Mouse (Mus musculus) lung, postnatal 0 days (tissue): ENCODE measurements at regions not wholly inside any gene's neighbourhood (a gene's known extent, or its start where the extent isn't known, plus 50 kb on each side); places are given as distances from the start of the nearest gene placed in this dataset.

ENCODE experiments used
- ATAC-seq: fragments of 200-750 bp; cut with Nextera tagmentation; 2 replicates; pipeline ENCODE4 v1.8.0; 2017; ENCODE audit warnings: moderate library complexity
- DNase-seq: peaks from one replicate; pipeline ENCODE4 v3.0.0-alpha.2; 2016; ENCODE audit warnings: low spot score
- H3K27ac ChIP-seq: fragments of 300-500 bp; sonication (generic); 2 replicates; pipeline ENCODE4 v1.5.1; 2014; ENCODE audit warnings: antibody characterized with exemption, mild to moderate bottlenecking, low read length, mixed read lengths
- H3K27me3 ChIP-seq: fragments of 300-500 bp; sonication (generic); replicated peaks from 2 replicates; pipeline ENCODE4 v1.6.1; 2014; ENCODE audit warnings: low read length, mixed read lengths; ENCODE audit not compliant: insufficient read depth
- H3K36me3 ChIP-seq: fragments of 300-500 bp; sonication (generic); 2 replicates; pipeline ENCODE4 v1.6.1; 2014; ENCODE audit warnings: low read length, mixed read lengths; ENCODE audit not compliant: insufficient read depth
- H3K4me1 ChIP-seq: fragments of 300-500 bp; sonication (generic); 2 replicates; pipeline ENCODE4 v1.6.1; 2014; ENCODE audit warnings: antibody characterized with exemption, low read depth, low read length, mixed read lengths; ENCODE audit not compliant: insufficient read depth
- H3K4me2 ChIP-seq: fragments of 300-500 bp; sonication (generic); replicated peaks from 2 replicates; pipeline ENCODE4 v1.6.1; 2014; ENCODE audit warnings: low read depth, mild to moderate bottlenecking, low read length, moderate library complexity, mixed read lengths
- H3K4me3 ChIP-seq: fragments of 300-500 bp; sonication (generic); 2 replicates; pipeline ENCODE4 v1.5.1; 2014; ENCODE audit warnings: low read depth, low read length
- H3K9ac ChIP-seq: fragments of 300-500 bp; sonication (generic); replicated peaks from 2 replicates; pipeline ENCODE4 v1.6.1; 2014; ENCODE audit warnings: low read depth, mild to moderate bottlenecking
- H3K9me3 ChIP-seq: fragments of 300-500 bp; sonication (generic); 2 replicates; pipeline ENCODE4 v1.6.1; 2016; ENCODE audit warnings: low read length, mixed read lengths
- CTCF ChIP-seq: IDR thresholded peaks from 2 replicates; pipeline ENCODE4 v1.5.1; 2016; ENCODE audit warnings: antibody characterized with exemption, mild to moderate bottlenecking
- EP300 ChIP-seq: IDR thresholded peaks from 2 replicates; pipeline ENCODE4 v1.6.1; 2016; ENCODE audit warnings: antibody characterized with exemption, mild to moderate bottlenecking, control low read depth
- WGBS: fragments of 180-500 bp; shearing (Covaris S2); extraction: QIAGEN DNeasy Blood & Tissue Kit; methylation state at CpG from one replicate; pipeline ENCODE4 v1.1.7; 2014; 5-methylcytosine and 5-hydroxymethylcytosine counted together

DNA sequence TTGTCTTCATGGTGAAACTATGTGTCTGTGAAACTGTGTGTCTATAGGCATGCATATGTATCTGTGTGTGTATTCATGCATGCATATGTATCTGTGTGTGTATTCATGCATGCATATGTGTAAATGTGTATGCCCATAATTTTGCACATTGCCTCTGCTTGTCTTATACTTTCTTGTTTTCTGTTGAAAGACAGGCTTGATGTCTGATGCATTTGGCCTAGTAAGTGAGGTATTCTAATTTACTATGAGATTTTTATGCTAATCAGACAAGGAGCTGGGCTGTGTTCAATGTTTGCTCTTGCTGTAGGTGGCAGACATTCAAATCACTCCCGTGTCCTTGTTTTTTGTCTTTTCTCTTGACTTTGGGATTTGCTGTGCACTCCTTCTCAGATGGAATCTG lies 739.8 kb upstream of the Klhl29 start:
- ATAC-seq (no peak), DNase-seq (no peak)
- Histone ChIP-seq H3K9me3 (no peaks in the 10 kb centered on the region), H3K4me1 (no peaks in the 10 kb centered on the region), H3K9ac (no peak overlapping the region), H3K36me3 (no peaks in the 10 kb centered on the region), H3K27me3 (no peaks in the 10 kb centered on the region), H3K27ac (no peak overlapping the region), H3K4me3 (no peak overlapping the region), H3K4me2 (no peak overlapping the region)
- 54% methylated on average over 1 of the region's 1 CpGs for WGBS
- TF ChIP-seq EP300 (no peak), CTCF (no peak)

DNA sequence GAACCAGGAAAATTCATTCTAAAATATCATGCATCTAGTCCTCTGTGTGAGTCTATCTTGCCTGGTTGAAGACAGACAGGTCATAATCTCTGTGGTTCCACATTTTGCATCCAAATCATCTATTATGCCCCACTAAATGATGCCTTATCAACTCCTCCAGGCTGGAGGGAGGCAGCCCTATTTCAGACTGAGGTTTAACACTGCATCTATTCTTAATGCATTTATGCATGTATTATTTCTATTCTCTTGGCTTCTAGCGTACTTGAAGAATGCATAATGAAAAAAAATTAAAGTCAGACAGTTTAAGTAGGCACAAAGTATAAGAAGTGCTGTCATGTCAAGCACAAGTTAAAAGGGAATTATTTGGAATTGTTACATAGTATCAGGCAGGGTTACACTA lies 721.8 kb upstream of the Klhl29 start:
- no peak overlapping the region for H3K9ac ChIP-seq

GRCm38 (mm10) chr12:6087627-6088350 lies 712.3 kb upstream of the Klhl29 start:
- H3K4me3 ChIP-seq, result no peak overlapping the region
- no peak for DNase-seq
- TF ChIP-seq EP300 (no peak), CTCF (no peak)
- no peaks in the 10 kb centered on the region for H3K9me3 ChIP-seq
- H3K4me1 ChIP-seq, result no peaks in the 10 kb centered on the region
- WGBS, result 45% methylated on average over 3 of the region's 3 CpGs
- no peak overlapping the region for H3K9ac ChIP-seq
- ATAC-seq, result no peak
- H3K27me3 ChIP-seq, result no peaks in the 10 kb centered on the region
- no peak overlapping the region for H3K27ac ChIP-seq
- no peak overlapping the region for H3K4me2 ChIP-seq
- no peaks in the 10 kb centered on the region for H3K36me3 ChIP-seq

More for the DNA sequence above, 721.8 kb upstream of the Klhl29 start:
- Histone ChIP-seq H3K4me2 (no peak overlapping the region), H3K27ac (no peak overlapping the region), H3K4me1 (no peaks in the 10 kb centered on the region), H3K4me3 (no peak overlapping the region), H3K9me3 (no peaks in the 10 kb centered on the region), H3K36me3 (no peaks in the 10 kb centered on the region), H3K27me3 (no peaks in the 10 kb centered on the region)
- WGBS, result 68% methylated on average over 1 of the region's 1 CpGs
- TF ChIP-seq CTCF (no peak), EP300 (no peak)
- DNase-seq, result no peak
- ATAC-seq, result no peak

- Histone ChIP-seq H3K9ac (no peak overlapping the region), H3K9me3 (no peaks in the 10 kb centered on the region), H3K4me1 (no peaks in the 10 kb centered on the region), H3K4me3 (no peak overlapping the region), H3K27ac (no peak overlapping the region), H3K4me2 (no peak overlapping the region), H3K27me3 (no peaks in the 10 kb centered on the region), H3K36me3 (no peaks in the 10 kb centered on the region)
- DNase-seq (no peak), ATAC-seq (no peak)
- no peak for TF ChIP-seq EP300
- no peak for TF ChIP-seq CTCF
- WGBS, result 38% methylated on average over 2 of the region's 2 CpGs
Observed at GRCm38 (mm10) chr12:6087071-6087470, 711.6 kb upstream of the Klhl29 start.

GRCm38 (mm10) chr12:6046866-6047689 lies 671.6 kb upstream of the Klhl29 start:
- no peak overlapping the region for H3K27ac ChIP-seq
- H3K9ac ChIP-seq, result no peak overlapping the region
- TF ChIP-seq CTCF (no peak), EP300 (no peak)
- H3K4me1 ChIP-seq, result no peaks in the 10 kb centered on the region
- no peaks in the 10 kb centered on the region for H3K36me3 ChIP-seq
- no peaks in the 10 kb centered on the region for H3K27me3 ChIP-seq
- 66% methylated on average over 9 of the region's 9 CpGs for WGBS
- H3K4me3 ChIP-seq, result no peak overlapping the region
- no peak overlapping the region for H3K4me2 ChIP-seq
- DNase-seq (no peak), ATAC-seq (no peak)
- H3K9me3 ChIP-seq, result no peaks in the 10 kb centered on the region

GRCm38 (mm10) chr12:6046110-6046509 lies 670.6 kb upstream of the Klhl29 start:
- no peak overlapping the region for H3K4me3 ChIP-seq
- H3K4me1 ChIP-seq, result no peaks in the 10 kb centered on the region
- 79% methylated on average over 2 of the region's 2 CpGs for WGBS
- H3K9me3 ChIP-seq, result no peaks in the 10 kb centered on the region
- TF ChIP-seq EP300, result no peak
- no peak overlapping the region for H3K27ac ChIP-seq
- no peak overlapping the region for H3K4me2 ChIP-seq
- DNase-seq (no peak), ATAC-seq (no peak)
- no peaks in the 10 kb centered on the region for H3K27me3 ChIP-seq
- no peak overlapping the region for H3K9ac ChIP-seq
- no peaks in the 10 kb centered on the region for H3K36me3 ChIP-seq
